Mouse (Mus musculus) erythroblast, embryonic 14.5 days (primary cell): ENCODE results near the gene Emc3.

Experiments used
- GATA1 ChIP-seq: IDR thresholded peaks from 2 replicates; pipeline ENCODE4 v1.6.1; 2012; ENCODE audit warnings: low read length, inconsistent platforms, mixed read lengths
- TAL1 ChIP-seq: IDR thresholded peaks from 3 replicates; pipeline ENCODE4 v1.6.1; 2012; ENCODE audit warnings: low read length, inconsistent platforms, mixed read lengths

DNA sequence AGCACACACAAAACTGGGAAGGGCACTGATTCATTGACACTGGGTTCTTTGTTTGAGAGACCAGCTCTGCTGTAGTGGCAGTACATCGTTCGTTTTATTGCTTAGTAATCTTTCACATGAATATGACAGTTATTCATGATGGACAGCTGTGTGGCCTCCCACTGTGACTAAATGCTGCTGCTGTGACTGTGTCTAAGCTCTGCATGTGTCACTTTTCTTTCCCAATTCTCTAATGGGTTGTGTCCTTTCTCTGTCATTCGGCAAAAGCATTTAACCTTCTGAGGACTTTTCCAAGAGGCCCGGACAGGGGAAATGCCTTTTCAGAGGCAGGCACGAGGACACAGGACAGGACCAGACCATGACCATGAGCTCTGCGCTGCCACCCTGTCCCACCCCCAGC is 17.5 kb downstream of the Emc3 start:
- TF ChIP-seq GATA1 = no peak
- TF ChIP-seq TAL1 = no peak
